Mouse (Mus musculus) cortical plate, adult 2 months (tissue): ENCODE results near the gene Rdh1.

Experiments used
- CTCF ChIP-seq: fragments of 200-500 bp; IDR thresholded peaks from 2 replicates; pipeline ENCODE4 v1.5.1; 2011; ENCODE audit warnings: mild to moderate bottlenecking, control low read depth, low read length; ENCODE audit not compliant: insufficient read depth; ENCODE audit errors: extremely low read depth
- POLR2A ChIP-seq: fragments of 200-500 bp; IDR thresholded peaks from 2 replicates; pipeline ENCODE4 v1.6.1; 2011; ENCODE audit warnings: mild to moderate bottlenecking, low read length, control low read depth; ENCODE audit not compliant: insufficient read depth; ENCODE audit errors: extremely low read depth

GRCm38 (mm10) chr10:127710331-127710730, 49.2 kb upstream of the Rdh1 start:
- no peak for TF ChIP-seq CTCF
- no peak for TF ChIP-seq POLR2A
